Mouse (Mus musculus) layer of hippocampus, postnatal 25 days (tissue): Measurements from ENCODE around the gene Eno4. TPM values are rescaled to one million over a fixed set of nuclear protein-coding genes. Genes with fewer than 3 reads are reported as not detected.
"Not testable (repeated sequence)": the region's sequence is repeated elsewhere in the genome, so short reads cannot be mapped to it uniquely, and the experiment has no call there.

Experiments used
- DNase-seq, 2 experiments: peaks; one replicate each; pipeline ENCODE4 v3.0.0; 2022; ENCODE audit warnings: mixed read lengths in 2 of 2, low spot score in 1 of 2; ENCODE audit errors: extremely low spot score in 1 of 2
- total RNA-seq, 2 experiments: library from RNA; stranded (reverse); gene quantifications; 2 replicates each; pipeline ENCODE4 v1.2.3; 2021

The Eno4 gene
- total RNA-seq: 1 to 10 TPM; 1.2 to 1.5 TPM

GRCm38 (mm10) chr19:58942841-58943828, at the start of gene Eno4, which contains the start of gene Hspa12a:
Eno4 (plus strand) TSS chr19:58943425.
Hspa12a (minus strand) TSS chr19:58943654.
- DNase-seq: peak; percentile 88 to 97

- DNase-seq: peak in 1 of 2 experiments; percentile 36
Observed at GRCm38 (mm10) chr19:58896216-58896615, 47.0 kb upstream of the Eno4 start.

GRCm38 (mm10) chr19:58900471-58900870, 42.8 kb upstream of the Eno4 start:
- DNase-seq: not testable (repeated sequence)

GRCm38 (mm10) chr19:58903079-58903898, 39.9 kb upstream of the Eno4 start:
- no peak for DNase-seq

DNA sequence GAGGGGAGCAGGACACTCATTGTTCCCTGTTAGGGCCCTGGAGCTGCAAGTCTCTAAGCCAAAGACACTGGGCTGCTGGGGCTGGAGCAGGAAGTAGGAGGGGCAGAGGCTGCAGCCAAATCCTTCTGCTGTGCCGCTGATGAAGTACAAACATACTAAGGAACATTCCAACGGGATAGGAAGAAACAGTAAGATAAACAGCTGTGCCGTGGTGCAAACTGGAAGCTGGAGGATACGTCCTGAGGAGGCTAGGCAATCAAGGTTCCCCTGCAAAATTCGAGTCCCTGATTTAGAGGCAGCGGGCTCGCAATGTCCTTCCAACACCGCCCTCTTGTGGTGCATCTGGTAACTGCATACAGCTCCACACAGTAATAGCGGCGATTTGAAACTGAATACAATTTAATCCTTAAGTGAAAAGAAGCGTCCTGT, 39.3 kb upstream of the Eno4 start:
- peak; percentile 87 to 100 for DNase-seq

DNA sequence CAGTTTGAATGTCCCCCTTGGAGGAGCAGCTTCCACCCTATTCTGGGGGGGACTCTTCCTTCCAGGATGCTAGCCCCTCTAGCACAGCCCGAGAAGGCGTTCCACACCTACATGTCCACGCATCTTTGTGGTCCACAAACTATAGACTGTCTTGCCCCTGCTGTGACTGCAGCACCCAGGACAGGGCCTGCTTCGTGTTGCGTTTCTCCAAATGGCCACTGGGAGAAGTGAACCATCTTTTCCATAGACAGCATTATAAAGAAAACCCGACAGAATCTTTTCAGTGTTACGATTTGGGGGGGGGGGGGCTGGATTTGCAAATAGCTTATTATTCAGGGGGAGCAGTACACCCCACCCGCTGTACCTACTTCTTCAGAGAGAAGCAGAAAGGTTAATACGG, 36.5 kb upstream of the Eno4 start:
- no peak for DNase-seq

GRCm38 (mm10) chr19:58908018-58908417, 35.2 kb upstream of the Eno4 start:
- DNase-seq: no peak

- no peak for DNase-seq
Observed at GRCm38 (mm10) chr19:58910941-58911368, 32.3 kb upstream of the Eno4 start.

GRCm38 (mm10) chr19:58911386-58911785, 31.8 kb upstream of the Eno4 start:
- DNase-seq: peak; percentile 61 to 83

GRCm38 (mm10) chr19:58913301-58913700, 29.9 kb upstream of the Eno4 start:
- no peak for DNase-seq

- no peak for DNase-seq
Observed at GRCm38 (mm10) chr19:58918597-58918996, 24.6 kb upstream of the Eno4 start.

GRCm38 (mm10) chr19:58919148-58919547, 24.1 kb upstream of the Eno4 start:
- DNase-seq: no peak

DNA sequence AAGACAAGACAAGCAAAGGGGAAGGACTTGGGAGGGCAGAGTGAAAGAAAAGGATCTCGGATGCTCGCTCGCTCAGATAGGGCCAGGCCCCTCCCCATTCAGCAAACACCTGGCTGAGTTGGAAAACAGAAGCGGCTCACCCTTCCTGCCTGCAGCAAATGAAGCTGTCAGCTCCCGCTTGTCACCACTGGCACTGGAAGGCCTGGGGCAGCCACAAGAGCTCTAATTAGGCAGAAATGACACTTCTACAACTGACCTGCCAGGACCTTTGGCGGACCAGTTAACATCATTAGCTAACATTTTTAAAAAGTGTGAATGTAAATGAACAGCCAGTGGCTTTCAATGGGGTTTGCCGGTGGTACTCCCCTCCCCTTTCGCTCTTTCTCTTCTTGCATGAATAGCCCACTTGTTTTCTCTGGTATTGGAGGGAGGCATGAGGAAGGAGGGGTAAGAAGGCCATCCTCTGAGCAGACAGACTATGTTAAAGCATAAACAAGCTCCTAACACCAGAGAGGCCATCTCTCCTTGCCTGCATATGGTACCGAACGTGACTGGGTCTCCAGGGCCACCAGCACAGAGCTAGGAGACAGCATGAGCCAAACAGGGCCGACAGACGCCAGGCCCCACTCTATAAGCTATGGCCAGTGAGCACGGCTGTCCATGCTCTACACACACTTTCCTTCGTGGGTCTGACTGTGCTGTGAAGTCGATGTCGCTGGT, 12.0 kb upstream of the Eno4 start:
- no peak for DNase-seq

DNA sequence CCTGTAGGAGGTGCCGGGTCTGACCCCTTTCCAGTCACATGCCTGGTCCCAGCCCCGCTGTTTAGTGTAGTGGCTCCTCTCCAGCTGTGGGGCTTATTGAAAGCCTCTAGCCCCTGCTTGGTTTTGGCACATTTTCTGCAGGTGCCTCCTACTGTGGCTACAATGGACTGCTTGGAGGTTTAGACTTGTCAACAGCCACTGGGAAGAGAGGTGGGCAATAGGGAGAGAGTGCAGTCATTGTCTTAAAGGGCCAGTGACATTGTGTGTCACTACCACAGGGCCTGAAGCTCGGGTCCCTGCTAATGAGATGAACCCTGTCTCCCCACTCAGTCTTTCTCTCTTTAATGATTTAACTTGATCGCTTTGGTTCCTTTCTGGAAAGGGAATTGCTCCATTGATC, 10.2 kb upstream of the Eno4 start:
- DNase-seq: no peak

GRCm38 (mm10) chr19:58945959-58946358, 2.7 kb downstream of the Eno4 start:
- no peak for DNase-seq

DNA sequence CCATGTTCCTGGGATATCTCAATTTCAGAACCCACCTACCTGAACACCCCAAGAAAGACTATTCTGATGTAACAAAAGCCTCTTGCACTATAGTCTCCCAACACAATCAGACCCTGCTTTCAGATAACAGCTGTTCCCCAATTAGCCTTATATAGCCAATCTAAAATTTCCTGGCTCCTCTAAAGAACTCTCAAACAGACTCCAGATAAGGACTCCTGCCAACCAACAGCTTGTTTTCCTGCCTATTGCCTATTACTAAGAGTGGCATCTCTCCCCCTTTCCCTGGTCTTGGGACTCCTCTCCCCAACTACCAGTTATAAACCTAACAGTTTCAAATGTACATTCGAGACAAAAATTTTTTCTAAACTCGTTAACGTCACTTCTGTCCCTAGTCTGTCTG, 8.3 kb downstream of the Eno4 start:
- no peak for DNase-seq

GRCm38 (mm10) chr19:58952236-58952635, 9.0 kb downstream of the Eno4 start:
- DNase-seq: no peak

GRCm38 (mm10) chr19:58954779-58955178, 11.6 kb downstream of the Eno4 start:
- DNase-seq: no peak

GRCm38 (mm10) chr19:58963011-58963410, 19.8 kb downstream of the Eno4 start:
- no peak for DNase-seq

GRCm38 (mm10) chr19:58968731-58969506, 25.7 kb downstream of the Eno4 start:
- no peak for DNase-seq
